Mouse (Mus musculus) frontal cortex, adult 2 months (tissue): ENCODE measurements at regions not wholly inside any gene's neighbourhood (a gene's known extent, or its start where the extent isn't known, plus 50 kb on each side); places are given as distances from the start of the nearest gene placed in this dataset.

ENCODE experiments used
- DNase-seq, 2 experiments: peaks; one replicate each; pipeline ENCODE4 v3.0.0; 2022; ENCODE audit warnings: low spot score in 1 of 2; ENCODE audit errors: extremely low spot score in 1 of 2

- peak; percentile 42 to 76 for DNase-seq
These were observed 5319.6 kb downstream of the 9330182O14Rik start for GRCm38 (mm10) chr15:45453797-45454196.

GRCm38 (mm10) chr15:45470425-45470824 lies 5336.3 kb downstream of the 9330182O14Rik start:
- no peak for DNase-seq

GRCm38 (mm10) chr15:45473191-45473590 lies 5339.0 kb downstream of the 9330182O14Rik start:
- no peak for DNase-seq

- DNase-seq, result peak in 1 of 2 experiments; percentile 11
These were observed 5376.1 kb downstream of the 9330182O14Rik start for GRCm38 (mm10) chr15:45510271-45510670.
